Mouse (Mus musculus): ENCODE results near the gene Fance. TPM values are rescaled to one million over a fixed set of nuclear protein-coding genes. Genes with fewer than 3 reads are reported as not detected.
A peak's percentile ranks its signal among the peaks of the same experiment; 100 is the strongest.
"Not testable (repeated sequence)": the region's sequence is repeated elsewhere in the genome, so short reads cannot be mapped to it uniquely, and the experiment has no call there.

Gene Fance
- total RNA-seq, 4 experiments from 2014 or later: 9.0 to 14.3 (median 9.3) TPM

GRCm38 (mm10) chr17:28348211-28348610 lies 34.9 kb downstream of the Fance start:
- no peak for DNase-seq (ENCODE audit: low spot score in 2 of 2)

- no peak for DNase-seq (ENCODE audit: low spot score in 2 of 2)
These were observed 36.1 kb downstream of the Fance start for GRCm38 (mm10) chr17:28349264-28349880.

GRCm38 (mm10) chr17:28349901-28350465 lies 36.7 kb downstream of the Fance start:
- peak; percentile 32 to 56 for DNase-seq (ENCODE audit: low spot score in 2 of 2)

- DNase-seq (ENCODE audit: low spot score in 2 of 2): peak; percentile 56 to 64
These were observed 37.4 kb downstream of the Fance start, which contains the start of gene Tead3 for GRCm38 (mm10) chr17:28350466-28351352. TSS of gene Tead3 (minus strand) at chr17:28350817.

GRCm38 (mm10) chr17:28351353-28351890 lies 38.1 kb downstream of the Fance start:
- DNase-seq (ENCODE audit: low spot score in 2 of 2): no peak

GRCm38 (mm10) chr17:28352018-28352417 lies 38.7 kb downstream of the Fance start:
- no peak for DNase-seq (ENCODE audit: low spot score in 2 of 2)

- DNase-seq (ENCODE audit: low spot score in 2 of 2): no peak
These were observed 42.6 kb downstream of the Fance start for GRCm38 (mm10) chr17:28355871-28356270.

GRCm38 (mm10) chr17:28358576-28359261 lies 45.4 kb downstream of the Fance start:
- not testable (repeated sequence) for DNase-seq (ENCODE audit: low spot score in 2 of 2)

- DNase-seq (ENCODE audit: low spot score in 2 of 2): no peak
These were observed 47.4 kb downstream of the Fance start for GRCm38 (mm10) chr17:28360531-28361277.

GRCm38 (mm10) chr17:28361921-28362652 lies 48.8 kb downstream of the Fance start:
- DNase-seq (ENCODE audit: low spot score in 2 of 2): no peak

GRCm38 (mm10) chr17:28362653-28363292 lies 49.5 kb downstream of the Fance start:
- DNase-seq (ENCODE audit: low spot score in 2 of 2): no peak

GRCm38 (mm10) chr17:28363507-28363906 lies 50.2 kb downstream of the Fance start:
- no peak for DNase-seq (ENCODE audit: low spot score in 2 of 2)

- no peak for DNase-seq (ENCODE audit: low spot score in 2 of 2)
These were observed 51.8 kb downstream of the Fance start, which contains the start of gene Tulp1 for GRCm38 (mm10) chr17:28365122-28365521. TSS of gene Tulp1 (minus strand) at chr17:28365222.

GRCm38 (mm10) chr17:28368449-28368848 lies 55.1 kb downstream of the Fance start:
- peak; percentile 67 to 74 for DNase-seq (ENCODE audit: low spot score in 2 of 2)

- no peak for DNase-seq (ENCODE audit: low spot score in 2 of 2)
These were observed 55.7 kb downstream of the Fance start for GRCm38 (mm10) chr17:28369056-28369455.

GRCm38 (mm10) chr17:28371286-28371685 lies 58.0 kb downstream of the Fance start:
- no peak for DNase-seq (ENCODE audit: low spot score in 2 of 2)

GRCm38 (mm10) chr17:28371941-28372340 lies 58.6 kb downstream of the Fance start:
- no peak for DNase-seq (ENCODE audit: low spot score in 2 of 2)

- no peak for DNase-seq (ENCODE audit: low spot score in 2 of 2)
These were observed 60.5 kb downstream of the Fance start for GRCm38 (mm10) chr17:28373821-28374220.

- DNase-seq (ENCODE audit: low spot score in 2 of 2): no peak
These were observed 61.2 kb downstream of the Fance start for GRCm38 (mm10) chr17:28374494-28374893.
